Mouse (Mus musculus) limb, embryonic 13.5 days (tissue): Measurements from ENCODE around the gene Grik4. TPM values are rescaled to one million over a fixed set of nuclear protein-coding genes. Genes with fewer than 3 reads are reported as not detected.
A peak's percentile ranks its signal among the peaks of the same experiment; 100 is the strongest.
"Not testable (repeated sequence)": the region's sequence is repeated elsewhere in the genome, so short reads cannot be mapped to it uniquely, and the experiment has no call there.

Experiments
- ATAC-seq: fragments of 200-750 bp; cut with Nextera tagmentation; 2 replicates; pipeline ENCODE4 v1.8.0; 2017; ENCODE audit warnings: low read depth, moderate number of reproducible peaks, moderate TSS enrichment; ENCODE audit not compliant: low FRiP score
- H3K27ac ChIP-seq: fragments of 300-500 bp; sonication (generic); 2 replicates; pipeline ENCODE4 v1.5.1; 2015; ENCODE audit warnings: inconsistent platforms, mild to moderate bottlenecking, moderate library complexity
- H3K27me3 ChIP-seq: fragments of 300-500 bp; sonication (generic); 2 replicates; pipeline ENCODE4 v1.6.1; 2015; ENCODE audit warnings: mild to moderate bottlenecking, inconsistent platforms
- H3K36me3 ChIP-seq: fragments of 300-500 bp; sonication (generic); 2 replicates; pipeline ENCODE4 v1.6.1; 2015; ENCODE audit warnings: inconsistent platforms, mild to moderate bottlenecking, moderate library complexity
- H3K4me1 ChIP-seq: fragments of 300-500 bp; sonication (generic); 2 replicates; pipeline ENCODE4 v1.6.1; 2015; ENCODE audit warnings: inconsistent platforms
- H3K4me2 ChIP-seq: fragments of 300-500 bp; sonication (generic); replicated peaks from 2 replicates; pipeline ENCODE4 v1.6.1; 2015; ENCODE audit warnings: inconsistent platforms, mild to moderate bottlenecking, moderate library complexity
- H3K4me3 ChIP-seq: fragments of 300-500 bp; sonication (generic); 2 replicates; pipeline ENCODE4 v1.5.1; 2015; ENCODE audit warnings: moderate library complexity, mild to moderate bottlenecking, inconsistent platforms
- H3K9ac ChIP-seq: fragments of 300-500 bp; sonication (generic); 2 replicates; pipeline ENCODE4 v1.6.1; 2015; ENCODE audit warnings: mild to moderate bottlenecking, inconsistent platforms
- H3K9me3 ChIP-seq: fragments of 300-500 bp; sonication (generic); 2 replicates; pipeline ENCODE4 v1.6.1; 2016; ENCODE audit warnings: inconsistent platforms
- WGBS: fragments of 180-500 bp; shearing (Covaris S2); methylation state at CpG from one replicate; pipeline ENCODE4 v1.1.7; 2015; 5-methylcytosine and 5-hydroxymethylcytosine counted together
- polyA plus RNA-seq: library from polyadenylated mRNA; unstranded; fragments of >200 nt; fragmentation: Nextera tagmentation; extraction: Ambion mirVana; gene quantifications from 2 replicates; pipeline ENCODE4 v1.2.1, GENCODE M21; 2015

Gene Grik4
- polyA plus RNA-seq, result 2.6 and 2.7 TPM in 2 replicates

- no peaks in the 10 kb centered on the region for H3K9me3 ChIP-seq
- WGBS, result under 1% methylated on average over 51 of the region's 68 CpGs
- peak within 1 kb of the TSS; percentile 83 for H3K9ac ChIP-seq
- no peak within 1 kb of the TSS for H3K27ac ChIP-seq
- peak within 1 kb of the TSS; percentile 78 for H3K4me3 ChIP-seq
- H3K4me1 ChIP-seq, result peaks cover 18% of the 10 kb centered on the region
- ATAC-seq, result peak; percentile 11
- peak within 1 kb of the TSS; percentile 96 for H3K4me2 ChIP-seq
- H3K27me3 ChIP-seq, result peaks cover 45% of the 10 kb centered on the region
- no peaks in the 10 kb centered on the region for H3K36me3 ChIP-seq
Measured at GRCm38 (mm10) chr9:42943781-42944535, at the start of gene Grik4. Grik4 (minus strand) TSS chr9:42944493.

GRCm38 (mm10) chr9:42993659-42994058 is 49.4 kb upstream of the Grik4 start:
- Histone ChIP-seq H3K27ac (no peak overlapping the region), H3K9me3 (no peaks in the 10 kb centered on the region), H3K9ac (no peak overlapping the region), H3K36me3 (peaks cover 74% of the 10 kb centered on the region), H3K4me2 (no peak overlapping the region), H3K4me1 (no peaks in the 10 kb centered on the region), H3K27me3 (no peaks in the 10 kb centered on the region), H3K4me3 (no peak overlapping the region)
- no peak for ATAC-seq
- WGBS, result 85% methylated on average over 4 of the region's 4 CpGs

GRCm38 (mm10) chr9:42987988-42988387 is 43.7 kb upstream of the Grik4 start:
- Histone ChIP-seq H3K27ac (no peak overlapping the region), H3K4me2 (no peak overlapping the region), H3K9me3 (no peaks in the 10 kb centered on the region), H3K4me3 (no peak overlapping the region), H3K27me3 (no peaks in the 10 kb centered on the region), H3K9ac (no peak overlapping the region), H3K36me3 (peaks cover 65% of the 10 kb centered on the region), H3K4me1 (no peaks in the 10 kb centered on the region)
- no peak for ATAC-seq
- 86% methylated on average over 4 of the region's 4 CpGs for WGBS

GRCm38 (mm10) chr9:42968894-42969521 is 24.7 kb upstream of the Grik4 start:
- WGBS, result 68% methylated on average over 11 of the region's 11 CpGs
- no peaks in the 10 kb centered on the region for H3K27me3 ChIP-seq
- no peak for ATAC-seq
- H3K9ac ChIP-seq, result no peak overlapping the region
- H3K4me2 ChIP-seq, result no peak overlapping the region
- H3K9me3 ChIP-seq, result no peaks in the 10 kb centered on the region
- no peak overlapping the region for H3K4me3 ChIP-seq
- H3K36me3 ChIP-seq, result peaks cover 75% of the 10 kb centered on the region
- H3K4me1 ChIP-seq, result peaks cover 6% of the 10 kb centered on the region
- H3K27ac ChIP-seq, result no peak overlapping the region

GRCm38 (mm10) chr9:42967731-42968130 is 23.4 kb upstream of the Grik4 start:
- 85% methylated on average over 9 of the region's 9 CpGs for WGBS
- Histone ChIP-seq H3K36me3 (peaks cover 62% of the 10 kb centered on the region), H3K9ac (no peak overlapping the region), H3K27me3 (no peaks in the 10 kb centered on the region), H3K4me3 (no peak overlapping the region), H3K27ac (no peak overlapping the region), H3K4me1 (peaks cover 7% of the 10 kb centered on the region), H3K9me3 (no peaks in the 10 kb centered on the region), H3K4me2 (no peak overlapping the region)
- no peak for ATAC-seq

- not testable (repeated sequence) for H3K27ac ChIP-seq, H3K4me2 ChIP-seq, H3K9ac ChIP-seq, H3K4me3 ChIP-seq, H3K27me3 ChIP-seq, ATAC-seq, H3K9me3 ChIP-seq
- Histone ChIP-seq H3K36me3 (peaks cover 34% of the 10 kb centered on the region), H3K4me1 (peaks cover 10% of the 10 kb centered on the region)
- 81% methylated on average over 3 of the region's 3 CpGs for WGBS
Measured at GRCm38 (mm10) chr9:42964809-42965208, 20.5 kb upstream of the Grik4 start.

GRCm38 (mm10) chr9:42964366-42964765 is 20.1 kb upstream of the Grik4 start:
- ATAC-seq, result no peak
- 59% methylated on average over 12 of the region's 12 CpGs for WGBS
- H3K27ac ChIP-seq, result no peak overlapping the region
- no peak overlapping the region for H3K4me3 ChIP-seq
- no peak overlapping the region for H3K4me2 ChIP-seq
- no peak overlapping the region for H3K9ac ChIP-seq
- peaks cover 10% of the 10 kb centered on the region for H3K4me1 ChIP-seq
- peaks cover 30% of the 10 kb centered on the region for H3K36me3 ChIP-seq
- H3K9me3 ChIP-seq, result no peaks in the 10 kb centered on the region
- no peaks in the 10 kb centered on the region for H3K27me3 ChIP-seq

GRCm38 (mm10) chr9:42962506-42962905 is 18.2 kb upstream of the Grik4 start:
- no peak overlapping the region for H3K9ac ChIP-seq
- no peak overlapping the region for H3K4me3 ChIP-seq
- peaks cover 10% of the 10 kb centered on the region for H3K4me1 ChIP-seq
- 76% methylated on average over 6 of the region's 6 CpGs for WGBS
- H3K27ac ChIP-seq, result no peak overlapping the region
- no peak for ATAC-seq
- no peak overlapping the region for H3K4me2 ChIP-seq
- no peaks in the 10 kb centered on the region for H3K27me3 ChIP-seq
- H3K9me3 ChIP-seq, result no peaks in the 10 kb centered on the region
- peaks cover 12% of the 10 kb centered on the region for H3K36me3 ChIP-seq

GRCm38 (mm10) chr9:42958401-42958800 is 14.1 kb upstream of the Grik4 start:
- no peaks in the 10 kb centered on the region for H3K36me3 ChIP-seq
- 69% methylated on average over 7 of the region's 7 CpGs for WGBS
- ATAC-seq, result no peak; the same call in 1 of the 2 replicates

GRCm38 (mm10) chr9:42948381-42948780 is 4.1 kb upstream of the Grik4 start:
- no peak overlapping the region for H3K4me2 ChIP-seq
- H3K4me3 ChIP-seq, result no peak overlapping the region
- H3K27me3 ChIP-seq, result peaks cover 9% of the 10 kb centered on the region
- H3K36me3 ChIP-seq, result no peaks in the 10 kb centered on the region
- no peaks in the 10 kb centered on the region for H3K9me3 ChIP-seq
- H3K27ac ChIP-seq, result no peak overlapping the region
- no peak overlapping the region for H3K9ac ChIP-seq
- peaks cover 4% of the 10 kb centered on the region for H3K4me1 ChIP-seq
- 60% methylated on average over 1 of the region's 1 CpGs for WGBS
- ATAC-seq, result no peak

More at GRCm38 (mm10) chr9:42958401-42958800, 14.1 kb upstream of the Grik4 start:
- Histone ChIP-seq H3K27ac (no peak overlapping the region), H3K4me1 (peaks cover 12% of the 10 kb centered on the region), H3K27me3 (no peaks in the 10 kb centered on the region), H3K9ac (no peak overlapping the region), H3K4me2 (no peak overlapping the region), H3K4me3 (no peak overlapping the region), H3K9me3 (no peaks in the 10 kb centered on the region)

- no peak overlapping the region for H3K9ac ChIP-seq
- no peaks in the 10 kb centered on the region for H3K36me3 ChIP-seq
- H3K27me3 ChIP-seq, result peaks cover 37% of the 10 kb centered on the region
- H3K4me2 ChIP-seq, result peak overlapping the region; percentile 96; the same call in 1 of the 2 replicates
- no peak for ATAC-seq
- 61% methylated on average over 7 of the region's 7 CpGs for WGBS
- no peaks in the 10 kb centered on the region for H3K9me3 ChIP-seq
- no peak overlapping the region for H3K27ac ChIP-seq
- H3K4me1 ChIP-seq, result peaks cover 18% of the 10 kb centered on the region
- H3K4me3 ChIP-seq, result no peak overlapping the region
Measured at GRCm38 (mm10) chr9:42945174-42945573, 881 bp upstream of the Grik4 start.

- Histone ChIP-seq H3K27ac (no peak overlapping the region), H3K4me2 (peak overlapping the region; percentile 96), H3K9me3 (no peaks in the 10 kb centered on the region), H3K9ac (peak overlapping the region; percentile 83), H3K4me3 (peak overlapping the region; percentile 78), H3K36me3 (no peaks in the 10 kb centered on the region), H3K4me1 (peaks cover 18% of the 10 kb centered on the region), H3K27me3 (peaks cover 41% of the 10 kb centered on the region)
- ATAC-seq, result peak; percentile 94
- WGBS, result 1% methylated on average over 47 of the region's 52 CpGs
Measured at GRCm38 (mm10) chr9:42944536-42945006, 278 bp upstream of the Grik4 start.
